18 mouse cellular contexts compared by ENCODE assay signal in genomic region chr1:24697677-24698076, GRCm38 (mm10). TPM values are rescaled to one million over a fixed set of nuclear protein-coding genes. Genes with fewer than 3 reads are reported as not detected.
DNase-seq lines count a peak whose midpoint lies in the region; ATAC-seq and TF ChIP-seq lines count a peak whose summit lies in the region.
"Had no signal": no experiment of that assay in that cellular context is flagged by ENCODE, and none has a peak within 500 bp of the region (broad histone marks: within the 10 kb centered on the region; RNA-seq: fewer than 3 reads in every experiment).

No protein-coding gene starts in this region.

- TF ChIP-seq CTCF in liver, postnatal 0 days (IDR thresholded peaks at IDR 0.05; ENCODE audit: low read depth), result no peak
- no peak for TF ChIP-seq CTCF in intestine, postnatal 0 days (IDR thresholded peaks at IDR 0.05; ENCODE audit: low read depth)

- no peak overlapping the region for H3K4me2 ChIP-seq in intestine, embryonic 15.5 days (replicated peaks)
- H3K4me2 ChIP-seq in intestine, embryonic 16.5 days (ENCODE audit: low read depth, low read length), result no peak overlapping the region
- no peak overlapping the region for H3K4me2 ChIP-seq in liver, postnatal 0 days (ENCODE audit: low read depth, low read length)
- no peak overlapping the region for H3K4me2 ChIP-seq in intestine, postnatal 0 days (replicated peaks; ENCODE audit: low read depth)
- H3K4me2 ChIP-seq: embryonic facial prominence, embryonic 12.5 days; forebrain, embryonic 13.5 days; forebrain, embryonic 15.5 days had no signal

- H3K9ac ChIP-seq in intestine, embryonic 15.5 days, result no peak overlapping the region
- no peak overlapping the region for H3K9ac ChIP-seq in intestine, embryonic 16.5 days (ENCODE audit: low read depth, low read length)
- H3K9ac ChIP-seq in liver, postnatal 0 days (replicated peaks), result no peak overlapping the region
- no peak overlapping the region for H3K9ac ChIP-seq in intestine, postnatal 0 days (ENCODE audit: low read depth, low read length)
- H3K9ac ChIP-seq: embryonic facial prominence, embryonic 12.5 days; forebrain, embryonic 13.5 days; forebrain, embryonic 15.5 days had no signal

- no peak overlapping the region for H3K4me3 ChIP-seq in intestine, embryonic 15.5 days (replicated peaks)
- H3K4me3 ChIP-seq in intestine, embryonic 16.5 days (ENCODE audit: low read length), result no peak overlapping the region
- H3K4me3 ChIP-seq in liver, postnatal 0 days (ENCODE audit: low read depth, low read length), result no peak overlapping the region
- H3K4me3 ChIP-seq in intestine, postnatal 0 days (ENCODE audit: low read depth, low read length), result no peak overlapping the region
- H3K4me3 ChIP-seq in heart, embryonic 10.5 days, result no peak overlapping the region
- H3K4me3 ChIP-seq: embryonic facial prominence, embryonic 10.5 days; embryonic facial prominence, embryonic 12.5 days; forebrain, embryonic 13.5 days; forebrain, embryonic 15.5 days had no signal

- no peaks in the 10 kb centered on the region for H3K27me3 ChIP-seq in intestine, embryonic 15.5 days (replicated peaks)
- no peaks in the 10 kb centered on the region for H3K27me3 ChIP-seq in intestine, embryonic 16.5 days (replicated peaks; ENCODE audit: control insufficient read depth, insufficient read depth, low read length)
- H3K27me3 ChIP-seq in liver, postnatal 0 days (ENCODE audit: insufficient read depth, low read length), result no peaks in the 10 kb centered on the region
- no peaks in the 10 kb centered on the region for H3K27me3 ChIP-seq in intestine, postnatal 0 days (replicated peaks; ENCODE audit: control insufficient read depth, insufficient read depth, low read length)
- H3K27me3 ChIP-seq in heart, embryonic 10.5 days (ENCODE audit: insufficient read depth, poor library complexity, severe bottlenecking), result no peaks in the 10 kb centered on the region
- H3K27me3 ChIP-seq: embryonic facial prominence, embryonic 12.5 days; forebrain, embryonic 13.5 days; forebrain, embryonic 15.5 days had no signal

- 0 out of 2 replicates have a peak, but pooled peaks cover 7% of the 10 kb centered on the region for H3K4me1 ChIP-seq in intestine, embryonic 15.5 days (replicated peaks)
- peaks cover 15% of the 10 kb centered on the region for H3K4me1 ChIP-seq in intestine, embryonic 16.5 days (ENCODE audit: control insufficient read depth, insufficient read depth, low read length)
- H3K4me1 ChIP-seq in liver, postnatal 0 days (ENCODE audit: insufficient read depth), result peaks cover 12% of the 10 kb centered on the region
- H3K4me1 ChIP-seq in intestine, postnatal 0 days (replicated peaks; ENCODE audit: control insufficient read depth, insufficient read depth, low read length), result peaks cover 8% of the 10 kb centered on the region
- H3K4me1 ChIP-seq in heart, embryonic 10.5 days, result peaks cover 4% of the 10 kb centered on the region
- H3K4me1 ChIP-seq: embryonic facial prominence, embryonic 12.5 days; forebrain, embryonic 13.5 days; forebrain, embryonic 15.5 days had no signal

- 68% methylated on average over 3 of the region's 3 CpGs for WGBS in intestine, embryonic 15.5 days
- 69% methylated on average over 3 of the region's 3 CpGs for WGBS in intestine, embryonic 16.5 days
- 75% methylated on average over 3 of the region's 3 CpGs for whole genome bisulfite sequencing in liver, postnatal 0 days (ENCODE audit: insufficient replicate concordance)
- WGBS in intestine, postnatal 0 days, result 54% methylated on average over 3 of the region's 3 CpGs
- WGBS in heart, embryonic 10.5 days, result 89% methylated on average over 3 of the region's 3 CpGs

- H3K27ac ChIP-seq in intestine, embryonic 15.5 days, result peak overlapping the region; percentile 17; the same call in 1 of the 2 replicates
- no peak overlapping the region for H3K27ac ChIP-seq in intestine, embryonic 16.5 days (ENCODE audit: low read length)
- 0 out of 2 replicates have a peak overlapping the region, but pooled peaks have one; percentile 4 for H3K27ac ChIP-seq in liver, postnatal 0 days (ENCODE audit: low read depth)
- peak overlapping the region; percentile 62; the same call in 1 of the 2 replicates for H3K27ac ChIP-seq in intestine, postnatal 0 days (ENCODE audit: low read depth, low read length)
- H3K27ac ChIP-seq in heart, embryonic 10.5 days, result no peak overlapping the region
- H3K27ac ChIP-seq: embryonic facial prominence, embryonic 10.5 days; embryonic facial prominence, embryonic 12.5 days; forebrain, embryonic 13.5 days; forebrain, embryonic 15.5 days had no signal

- no peak for DNase-seq in liver, postnatal 0 days
- no peak for DNase-seq in liver
- no peak for DNase-seq in heart, embryonic 10.5 days (ENCODE audit: low spot score)
- DNase-seq: adrenal gland, adult 2 months; adrenal gland, postnatal 10 days; adrenal gland, postnatal 25 days; cerebellum, adult 11-12 months; cerebellum, adult 2 months; cerebellum, adult 9-10 months; cerebellum, postnatal 10 days; cerebellum, postnatal 25 days had no signal

- H3K9me3 ChIP-seq in intestine, embryonic 15.5 days, result no peaks in the 10 kb centered on the region
- no peaks in the 10 kb centered on the region for H3K9me3 ChIP-seq in intestine, embryonic 16.5 days (ENCODE audit: control insufficient read depth, low read length)
- no peaks in the 10 kb centered on the region for H3K9me3 ChIP-seq in liver, postnatal 0 days (ENCODE audit: low read length)
- no peaks in the 10 kb centered on the region for H3K9me3 ChIP-seq in intestine, postnatal 0 days (ENCODE audit: control insufficient read depth)
- H3K9me3 ChIP-seq in heart, embryonic 10.5 days, result no peaks in the 10 kb centered on the region
- H3K9me3 ChIP-seq: embryonic facial prominence, embryonic 10.5 days; embryonic facial prominence, embryonic 12.5 days; forebrain, embryonic 13.5 days; forebrain, embryonic 15.5 days had no signal

- no peak for ATAC-seq in intestine, embryonic 15.5 days
- no peak for ATAC-seq in intestine, embryonic 16.5 days
- ATAC-seq in liver, postnatal 0 days, result no peak
- peak; percentile 67 for ATAC-seq in intestine, postnatal 0 days
- ATAC-seq: forebrain, embryonic 13.5 days; forebrain, embryonic 15.5 days had no signal

- TF ChIP-seq EP300 in liver, postnatal 0 days (IDR thresholded peaks at IDR 0.05; ENCODE audit: low read depth), result no peak

- no peaks in the 10 kb centered on the region for H3K36me3 ChIP-seq in intestine, embryonic 15.5 days
- H3K36me3 ChIP-seq in intestine, embryonic 16.5 days (ENCODE audit: control insufficient read depth, insufficient read depth, low read length), result no peaks in the 10 kb centered on the region
- H3K36me3 ChIP-seq in liver, postnatal 0 days (replicated peaks; ENCODE audit: insufficient read depth, low read length), result peaks cover 4% of the 10 kb centered on the region; the same call in 1 of the 2 replicates
- H3K36me3 ChIP-seq in intestine, postnatal 0 days (ENCODE audit: control insufficient read depth, insufficient read depth), result peaks cover 11% of the 10 kb centered on the region; the same call in 1 of the 2 replicates
- no peaks in the 10 kb centered on the region for H3K36me3 ChIP-seq in heart, embryonic 10.5 days

RNA-seq across cellular contexts. Expression of gene Lmbrd1, which starts 19.2 kb away (rescaled TPM):
- polyA plus RNA-seq in intestine, embryonic 15.5 days (2015; fragmentation: Nextera tagmentation; extraction: Ambion mirVana), result 32.0 and 36.6 TPM in 2 replicates
- polyA plus RNA-seq in intestine, embryonic 16.5 days (2015; fragmentation: Nextera tagmentation; extraction: Ambion mirVana), result 36.5 and 41.6 TPM in 2 replicates
- polyA plus RNA-seq in liver, postnatal 0 days (2015; fragmentation: Nextera tagmentation; extraction: Ambion mirVana), result 26.1 and 28.0 TPM in 2 replicates
- 68.8 and 73.7 TPM in 2 replicates for polyA plus RNA-seq in intestine, postnatal 0 days (2015; fragmentation: Nextera tagmentation; extraction: Ambion mirVana)
- polyA plus RNA-seq in heart, embryonic 10.5 days (2016; fragmentation: Nextera tagmentation; extraction: Ambion mirVana), result 21.1 and 23.2 TPM in 2 replicates

Comparison
In these comparisons a context has a peak if more than half of its experiments do, and no peak if none do; other contexts are left out.
1. H3K27ac ChIP-seq: peak in intestine, embryonic 15.5 days (single experiment), liver, postnatal 0 days (single experiment) and intestine, postnatal 0 days (single experiment); none in intestine, embryonic 16.5 days (single experiment) and heart, embryonic 10.5 days (single experiment).